Mouse (Mus musculus) forebrain, embryonic 11.5 days (tissue): ENCODE data around the gene A930017K11Rik. TPM values are rescaled to one million over a fixed set of nuclear protein-coding genes. Genes with fewer than 3 reads are reported as not detected.

Experiments
- ATAC-seq: fragments of 200-750 bp; cut with Nextera tagmentation; replicated peaks from 2 replicates; pipeline ENCODE4 v1.8.0; 2017; ENCODE audit warnings: moderate TSS enrichment; ENCODE audit not compliant: low FRiP score
- DNase-seq: peaks from one replicate; pipeline ENCODE4 v3.0.0-alpha.2; 2017; ENCODE audit warnings: low spot score
- H3K27ac ChIP-seq: fragments of 300-500 bp; sonication (generic); 2 replicates; pipeline ENCODE4 v1.5.1; 2014; ENCODE audit warnings: low read depth, low read length
- H3K27me3 ChIP-seq: fragments of 300-500 bp; sonication (generic); 2 replicates; pipeline ENCODE4 v1.6.1; 2014; ENCODE audit warnings: mild to moderate bottlenecking, low read length, mixed read lengths; ENCODE audit not compliant: control insufficient read depth, insufficient read depth
- H3K36me3 ChIP-seq: fragments of 300-500 bp; sonication (generic); 2 replicates; pipeline ENCODE4 v1.6.1; 2014; ENCODE audit warnings: mild to moderate bottlenecking, low read length, moderate library complexity, mixed read lengths; ENCODE audit not compliant: control insufficient read depth, insufficient read depth
- H3K4me1 ChIP-seq: fragments of 300-500 bp; sonication (generic); replicated peaks from 2 replicates; pipeline ENCODE4 v1.6.1; 2014; ENCODE audit warnings: low read length, mixed read lengths; ENCODE audit not compliant: control insufficient read depth, insufficient read depth
- H3K4me2 ChIP-seq: fragments of 300-500 bp; sonication (generic); 2 replicates; pipeline ENCODE4 v1.6.1; 2014; ENCODE audit warnings: low read depth, mild to moderate bottlenecking, low read length, moderate library complexity, mixed read lengths; ENCODE audit not compliant: severe bottlenecking
- H3K4me3 ChIP-seq: fragments of 300-500 bp; sonication (generic); 2 replicates; pipeline ENCODE4 v1.5.1; 2014; ENCODE audit warnings: low read depth, low read length
- H3K9ac ChIP-seq: fragments of 300-500 bp; sonication (generic); 2 replicates; pipeline ENCODE4 v1.6.1; 2014; ENCODE audit warnings: low read length
- H3K9me3 ChIP-seq: fragments of 300-500 bp; sonication (generic); 2 replicates; pipeline ENCODE4 v1.6.1; 2016; ENCODE audit warnings: low read length, mixed read lengths; ENCODE audit not compliant: control insufficient read depth
- WGBS: fragments of 180-500 bp; shearing (Covaris S2); extraction: QIAGEN DNeasy Blood & Tissue Kit; methylation state at CpG from one replicate; pipeline ENCODE4 v1.1.7; 2014; 5-methylcytosine and 5-hydroxymethylcytosine counted together
- polyA plus RNA-seq: library from polyadenylated mRNA; unstranded; fragments of >200 nt; fragmentation: Nextera tagmentation; extraction: Ambion mirVana; gene quantifications from 2 replicates; pipeline ENCODE4 v1.2.1, GENCODE M21; 2014

A930017K11Rik gene
- polyA plus RNA-seq, 1 experiment from 2014 or later: not detected

- Histone ChIP-seq H3K27ac (no peak overlapping the region), H3K9me3 (no peaks in the 10 kb centered on the region), H3K27me3 (no peaks in the 10 kb centered on the region), H3K4me2 (no peak overlapping the region), H3K36me3 (no peaks in the 10 kb centered on the region), H3K4me3 (no peak overlapping the region), H3K9ac (no peak overlapping the region), H3K4me1 (peaks cover under 1% of the 10 kb centered on the region)
- ATAC-seq: no peak
- 89% methylated on average over 14 of the region's 14 CpGs for WGBS
- no peak for DNase-seq
Observed at GRCm38 (mm10) chr17:25913186-25913876, 39.0 kb downstream of the A930017K11Rik start.

DNA sequence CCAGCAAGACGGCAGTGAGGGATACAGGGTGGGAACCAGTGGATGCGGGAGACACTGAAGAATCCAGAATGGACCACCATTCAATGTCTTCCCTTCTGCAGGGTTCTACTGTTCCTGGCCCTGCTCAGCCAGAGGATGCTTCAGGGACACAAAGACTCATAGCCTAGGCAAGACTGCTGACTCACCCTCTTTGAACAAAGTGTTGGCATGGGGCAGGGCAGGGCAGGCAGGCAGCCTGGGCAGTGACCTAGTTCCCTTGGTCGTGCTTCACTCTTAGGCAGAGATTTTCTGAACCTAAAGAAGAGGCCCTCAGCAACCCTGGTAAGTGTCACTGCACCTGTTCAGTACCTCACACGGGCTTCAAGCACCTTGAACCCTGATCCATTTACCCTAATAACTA, 40.5 kb downstream of the A930017K11Rik start:
- Histone ChIP-seq H3K27ac (no peak overlapping the region), H3K4me2 (no peak overlapping the region), H3K9me3 (no peaks in the 10 kb centered on the region), H3K36me3 (no peaks in the 10 kb centered on the region), H3K27me3 (no peaks in the 10 kb centered on the region), H3K4me1 (no peaks in the 10 kb centered on the region), H3K9ac (no peak overlapping the region), H3K4me3 (no peak overlapping the region)
- no peak for ATAC-seq
- 87% methylated on average over 4 of the region's 4 CpGs for WGBS
- DNase-seq: no peak

DNA sequence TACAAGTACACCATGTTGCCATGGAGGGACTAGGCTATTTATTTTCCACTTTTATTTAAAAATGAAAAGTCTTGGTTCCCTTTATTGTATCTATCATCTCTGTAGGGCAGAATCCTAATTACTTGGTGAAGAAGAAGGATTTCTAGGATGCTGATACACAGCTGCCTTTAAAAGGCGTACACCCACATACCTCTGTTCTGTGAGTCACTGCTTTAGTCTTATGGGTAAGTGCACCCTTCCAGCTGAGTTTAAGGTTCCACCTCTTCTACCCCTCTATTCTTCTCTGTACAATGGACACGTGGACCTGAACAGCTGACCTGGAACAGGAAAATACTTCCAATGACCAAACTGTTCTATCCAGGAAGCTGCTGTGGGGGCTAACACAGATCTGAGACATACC, 44.7 kb downstream of the A930017K11Rik start:
- H3K4me3 ChIP-seq: no peak overlapping the region

GRCm38 (mm10) chr17:25903061-25903460, 49.3 kb downstream of the A930017K11Rik start:
- no peaks in the 10 kb centered on the region for H3K4me1 ChIP-seq
- DNase-seq (no peak), ATAC-seq (no peak)
- no peaks in the 10 kb centered on the region for H3K36me3 ChIP-seq
- 88% methylated on average over 3 of the region's 3 CpGs for WGBS
- no peaks in the 10 kb centered on the region for H3K9me3 ChIP-seq
- H3K9ac ChIP-seq: no peak overlapping the region
- H3K4me3 ChIP-seq: no peak overlapping the region
- H3K27ac ChIP-seq: no peak overlapping the region
- H3K4me2 ChIP-seq: no peak overlapping the region
- H3K27me3 ChIP-seq: no peaks in the 10 kb centered on the region

More for the DNA sequence above, 44.7 kb downstream of the A930017K11Rik start:
- ATAC-seq: no peak
- H3K36me3 ChIP-seq: no peaks in the 10 kb centered on the region
- H3K27me3 ChIP-seq: no peaks in the 10 kb centered on the region
- DNase-seq: no peak
- H3K4me1 ChIP-seq: no peaks in the 10 kb centered on the region
- no peak overlapping the region for H3K27ac ChIP-seq
- 83% methylated on average over 2 of the region's 2 CpGs for WGBS
- no peak overlapping the region for H3K9ac ChIP-seq
- no peaks in the 10 kb centered on the region for H3K9me3 ChIP-seq
- no peak overlapping the region for H3K4me2 ChIP-seq

- Histone ChIP-seq H3K36me3 (no peaks in the 10 kb centered on the region), H3K27me3 (no peaks in the 10 kb centered on the region), H3K4me1 (no peaks in the 10 kb centered on the region), H3K27ac (no peak overlapping the region), H3K9ac (no peak overlapping the region), H3K4me2 (no peak overlapping the region), H3K4me3 (no peak overlapping the region), H3K9me3 (no peaks in the 10 kb centered on the region)
- ATAC-seq (no peak), DNase-seq (no peak)
- WGBS: 97% methylated on average over 1 of the region's 1 CpGs
Observed at GRCm38 (mm10) chr17:25900193-25900592, 52.2 kb downstream of the A930017K11Rik start.

Other genes with a start within 250 kb of the A930017K11Rik start
- gene Gng13, start 235.4 kb downstream of the A930017K11Rik start, polyA plus RNA-seq: 0.92 and 1.8 TPM in 2 replicates
- gene Chtf18, start 225.1 kb downstream of the A930017K11Rik start, polyA plus RNA-seq: 34.6 and 36.0 TPM in 2 replicates
- gene Rpusd1, start 224.9 kb downstream of the A930017K11Rik start, polyA plus RNA-seq: 20.4 and 22.6 TPM in 2 replicates
- not detected in 2 replicates for gene Mslnl, start 216.5 kb downstream of the A930017K11Rik start, polyA plus RNA-seq
- not detected in 2 replicates for gene Msln, start 198.2 kb downstream of the A930017K11Rik start, polyA plus RNA-seq
- gene Narfl, start 178.8 kb downstream of the A930017K11Rik start, polyA plus RNA-seq: 24.0 and 24.5 TPM in 2 replicates
- gene Haghl, start 166.9 kb downstream of the A930017K11Rik start, polyA plus RNA-seq: 75.0 and 76.1 TPM in 2 replicates
- 0.25 and 0.47 TPM in 2 replicates for gene Ccdc78, start 166.0 kb downstream of the A930017K11Rik start, polyA plus RNA-seq
- gene Fam173a, start 159.7 kb downstream of the A930017K11Rik start, polyA plus RNA-seq: 69.0 and 71.0 TPM in 2 replicates
- gene AC134908.4, start 156.9 kb downstream of the A930017K11Rik start, polyA plus RNA-seq: not detected in 2 replicates
- 20.3 and 23.3 TPM in 2 replicates for gene Metrn, start 155.4 kb downstream of the A930017K11Rik start, polyA plus RNA-seq
- gene Fbxl16, start 143.5 kb downstream of the A930017K11Rik start, polyA plus RNA-seq: 13.6 and 14.4 TPM in 2 replicates
- 28.4 and 33.6 TPM in 2 replicates for gene Wdr24, start 128.9 kb downstream of the A930017K11Rik start, polyA plus RNA-seq
- 50.6 and 59.2 TPM in 2 replicates for gene Jmjd8, start 123.7 kb downstream of the A930017K11Rik start, polyA plus RNA-seq
- 322 and 358 TPM in 2 replicates for gene Stub1, start 119.2 kb downstream of the A930017K11Rik start, polyA plus RNA-seq
- gene Rhbdl1, start 115.3 kb downstream of the A930017K11Rik start, polyA plus RNA-seq: 2.1 and 2.7 TPM in 2 replicates
- 1.6 and 1.9 TPM in 2 replicates for gene Gm20683, start 110.8 kb downstream of the A930017K11Rik start, polyA plus RNA-seq
- gene Rhot2, start 107.7 kb downstream of the A930017K11Rik start, polyA plus RNA-seq: 9.1 and 12.2 TPM in 2 replicates
- gene Wdr90, start 91.1 kb downstream of the A930017K11Rik start, polyA plus RNA-seq: 41.3 and 46.3 TPM in 2 replicates
- 8.9 and 13.1 TPM in 2 replicates for gene Mcrip2, start 83.8 kb downstream of the A930017K11Rik start, polyA plus RNA-seq
- 63.2 and 65.2 TPM in 2 replicates for gene Mettl26, start 77.5 kb downstream of the A930017K11Rik start, polyA plus RNA-seq
- gene Wfikkn1, start 71.7 kb downstream of the A930017K11Rik start, polyA plus RNA-seq: 0.72 and 1.1 TPM in 2 replicates
- 20.1 and 21.6 TPM in 2 replicates for gene Rab40c, start 32.8 kb downstream of the A930017K11Rik start, polyA plus RNA-seq
- 65.2 and 67.1 TPM in 2 replicates for gene Pigq, start 7.6 kb downstream of the A930017K11Rik start, polyA plus RNA-seq
- gene Nhlrc4, start 7.6 kb downstream of the A930017K11Rik start, polyA plus RNA-seq: 0.24 and 0.59 TPM in 2 replicates
- 31.4 and 33.1 TPM in 2 replicates for gene Capn15, start 33.2 kb upstream of the A930017K11Rik start, polyA plus RNA-seq
- gene Rab11fip3, start 117.0 kb upstream of the A930017K11Rik start, polyA plus RNA-seq: 31.3 and 35.1 TPM in 2 replicates
- 22.5 and 24.6 TPM in 2 replicates for gene Decr2, start 137.8 kb upstream of the A930017K11Rik start, polyA plus RNA-seq
- 74.6 and 89.6 TPM in 2 replicates for gene Nme4, start 143.0 kb upstream of the A930017K11Rik start, polyA plus RNA-seq
- 1.2 and 1.3 TPM in 2 replicates for gene Tmem8, start 160.7 kb upstream of the A930017K11Rik start, polyA plus RNA-seq
- gene Mrpl28, start 170.9 kb upstream of the A930017K11Rik start, polyA plus RNA-seq: 273 and 285 TPM in 2 replicates
- gene Axin1, start 186.1 kb upstream of the A930017K11Rik start, polyA plus RNA-seq: 19.1 and 24.9 TPM in 2 replicates
- 0.52 and 0.68 TPM in 2 replicates for gene Pdia2, start 246.5 kb upstream of the A930017K11Rik start, polyA plus RNA-seq